Mouse (Mus musculus): ENCODE data around the gene Slc16a5. TPM values are rescaled to one million over a fixed set of nuclear protein-coding genes. Genes with fewer than 3 reads are reported as not detected.
A peak's percentile ranks its signal among the peaks of the same experiment; 100 is the strongest.
"Not testable (repeated sequence)": the region's sequence is repeated elsewhere in the genome, so short reads cannot be mapped to it uniquely, and the experiment has no call there.

Slc16a5 gene
- total and polyA plus RNA-seq, 2 experiments from 2014 or later, result 0.21 TPM; not detected in 1

- Histone ChIP-seq H3K27me3 (ENCODE audit: insufficient read depth, low read length) (no peaks in the 10 kb centered on the region), H3K9ac (replicated peaks; ENCODE audit: low read length, poor library complexity, severe bottlenecking) (no peak overlapping the region), H3K4me3 (ENCODE audit: low read depth, low read length) (no peak overlapping the region), H3K27ac (ENCODE audit: low read depth, low read length) (no peak overlapping the region), H3K9me3 (ENCODE audit: low read length) (no peaks in the 10 kb centered on the region), H3K36me3 (ENCODE audit: insufficient read depth, low read length) (no peaks in the 10 kb centered on the region), H3K4me2 (ENCODE audit: low read depth, low read length, poor library complexity, severe bottlenecking) (no peak overlapping the region), H3K4me1 (ENCODE audit: insufficient read depth, low read length) (no peaks in the 10 kb centered on the region)
- no peak for TF ChIP-seq CTCF (IDR thresholded peaks at IDR 0.05)
- 84% methylated on average over 8 of the region's 8 CpGs for WGBS
- no peak for DNase-seq (ENCODE audit: low spot score)
- no peak for ATAC-seq (ENCODE audit: low FRiP score)
Observed at GRCm38 (mm10) chr11:115451781-115452241, 10.5 kb upstream of the Slc16a5 start.

GRCm38 (mm10) chr11:115452281-115452860, 9.9 kb upstream of the Slc16a5 start:
- Histone ChIP-seq H3K4me3 (ENCODE audit: low read depth, low read length) (no peak overlapping the region), H3K9ac (replicated peaks; ENCODE audit: low read length, poor library complexity, severe bottlenecking) (no peak overlapping the region), H3K27ac (ENCODE audit: low read depth, low read length) (no peak overlapping the region), H3K9me3 (ENCODE audit: low read length) (no peaks in the 10 kb centered on the region), H3K36me3 (ENCODE audit: insufficient read depth, low read length) (no peaks in the 10 kb centered on the region), H3K27me3 (ENCODE audit: insufficient read depth, low read length) (no peaks in the 10 kb centered on the region), H3K4me1 (ENCODE audit: insufficient read depth, low read length) (no peaks in the 10 kb centered on the region), H3K4me2 (ENCODE audit: low read depth, low read length, poor library complexity, severe bottlenecking) (no peak overlapping the region)
- no peak for TF ChIP-seq CTCF (IDR thresholded peaks at IDR 0.05)
- WGBS, result 65% methylated on average over 7 of the region's 7 CpGs
- DNase-seq (ENCODE audit: low spot score), result no peak
- no peak for ATAC-seq (ENCODE audit: low FRiP score)

- TF ChIP-seq CTCF (IDR thresholded peaks at IDR 0.05), result no peak
- Histone ChIP-seq H3K9ac (replicated peaks; ENCODE audit: low read length, poor library complexity, severe bottlenecking) (no peak overlapping the region), H3K27ac (ENCODE audit: low read depth, low read length) (no peak overlapping the region), H3K4me2 (ENCODE audit: low read depth, low read length, poor library complexity, severe bottlenecking) (no peak overlapping the region), H3K4me1 (ENCODE audit: insufficient read depth, low read length) (no peaks in the 10 kb centered on the region), H3K27me3 (ENCODE audit: insufficient read depth, low read length) (no peaks in the 10 kb centered on the region), H3K4me3 (ENCODE audit: low read depth, low read length) (no peak overlapping the region), H3K36me3 (ENCODE audit: insufficient read depth, low read length) (no peaks in the 10 kb centered on the region), H3K9me3 (ENCODE audit: low read length) (no peaks in the 10 kb centered on the region)
- 64% methylated on average over 4 of the region's 4 CpGs for WGBS
- no peak for ATAC-seq (ENCODE audit: low FRiP score)
- no peak for DNase-seq (ENCODE audit: low spot score)
Observed at GRCm38 (mm10) chr11:115453306-115453705, 9.0 kb upstream of the Slc16a5 start.

GRCm38 (mm10) chr11:115454822-115455221, 7.5 kb upstream of the Slc16a5 start:
- ATAC-seq (ENCODE audit: low FRiP score); H3K27ac ChIP-seq (ENCODE audit: low read depth, low read length); H3K4me3 ChIP-seq (ENCODE audit: low read depth, low read length); H3K9ac ChIP-seq (replicated peaks; ENCODE audit: low read length, poor library complexity, severe bottlenecking); H3K4me2 ChIP-seq (ENCODE audit: low read depth, low read length, poor library complexity, severe bottlenecking); H3K36me3 ChIP-seq (ENCODE audit: insufficient read depth, low read length); H3K4me1 ChIP-seq (ENCODE audit: insufficient read depth, low read length); H3K9me3 ChIP-seq (ENCODE audit: low read length); DNase-seq (ENCODE audit: low spot score); H3K27me3 ChIP-seq (ENCODE audit: insufficient read depth, low read length): not testable (repeated sequence)
- WGBS, result 77% methylated on average over 6 of the region's 6 CpGs

- no peaks in the 10 kb centered on the region for H3K27me3 ChIP-seq (ENCODE audit: insufficient read depth, low read length)
- no peak overlapping the region for H3K4me2 ChIP-seq (ENCODE audit: low read depth, low read length, poor library complexity, severe bottlenecking)
- H3K9me3 ChIP-seq (ENCODE audit: low read length), result no peaks in the 10 kb centered on the region
- H3K27ac ChIP-seq (ENCODE audit: low read depth, low read length), result no peak overlapping the region
- no peaks in the 10 kb centered on the region for H3K4me1 ChIP-seq (ENCODE audit: insufficient read depth, low read length)
- H3K36me3 ChIP-seq (ENCODE audit: insufficient read depth, low read length), result no peaks in the 10 kb centered on the region
- no peak overlapping the region for H3K9ac ChIP-seq (replicated peaks; ENCODE audit: low read length, poor library complexity, severe bottlenecking)
- DNase-seq (ENCODE audit: low spot score) (no peak), ATAC-seq (ENCODE audit: low FRiP score) (no peak)
- no peak overlapping the region for H3K4me3 ChIP-seq (ENCODE audit: low read depth, low read length)
- 0 out of 2 replicates have a peak, but pooled peaks have one; percentile 8 for TF ChIP-seq CTCF (IDR thresholded peaks at IDR 0.05)
- 84% methylated on average over 15 of the region's 15 CpGs for WGBS
Observed at GRCm38 (mm10) chr11:115455619-115456018, 6.7 kb upstream of the Slc16a5 start.

GRCm38 (mm10) chr11:115456182-115456581, 6.1 kb upstream of the Slc16a5 start:
- Histone ChIP-seq H3K27ac (ENCODE audit: low read depth, low read length) (no peak overlapping the region), H3K9me3 (ENCODE audit: low read length) (no peaks in the 10 kb centered on the region), H3K4me1 (ENCODE audit: insufficient read depth, low read length) (no peaks in the 10 kb centered on the region), H3K27me3 (ENCODE audit: insufficient read depth, low read length) (no peaks in the 10 kb centered on the region), H3K36me3 (ENCODE audit: insufficient read depth, low read length) (no peaks in the 10 kb centered on the region), H3K4me2 (ENCODE audit: low read depth, low read length, poor library complexity, severe bottlenecking) (no peak overlapping the region), H3K9ac (replicated peaks; ENCODE audit: low read length, poor library complexity, severe bottlenecking) (no peak overlapping the region), H3K4me3 (ENCODE audit: low read depth, low read length) (no peak overlapping the region)
- DNase-seq (ENCODE audit: low spot score) (no peak), ATAC-seq (ENCODE audit: low FRiP score) (no peak)
- 86% methylated on average over 5 of the region's 5 CpGs for WGBS
- no peak for TF ChIP-seq CTCF (IDR thresholded peaks at IDR 0.05)
